Mouse (Mus musculus) cerebellum, adult 2 months (tissue): Measurements from ENCODE around the gene Prmt2. TPM values are rescaled to one million over a fixed set of nuclear protein-coding genes. Genes with fewer than 3 reads are reported as not detected.

Experiments
- DNase-seq, 2 experiments: peaks; one replicate each; pipeline ENCODE4 v3.0.0; 2021
- H3K27ac ChIP-seq: fragments of 200-500 bp; 2 replicates; pipeline ENCODE4 v1.5.1; 2012; ENCODE audit warnings: low read length, control low read depth, inconsistent platforms; ENCODE audit not compliant: insufficient read depth
- H3K27me3 ChIP-seq: fragments of 200-500 bp; 2 replicates; pipeline ENCODE4 v1.6.1; 2012; ENCODE audit warnings: inconsistent platforms, mild to moderate bottlenecking, low read length, moderate library complexity; ENCODE audit not compliant: control insufficient read depth, insufficient read depth
- H3K4me1 ChIP-seq: fragments of 200-500 bp; 2 replicates; pipeline ENCODE4 v1.6.1; 2011; ENCODE audit warnings: low read length; ENCODE audit not compliant: control insufficient read depth, insufficient read depth
- H3K4me3 ChIP-seq: fragments of 200-500 bp; replicated peaks from 2 replicates; pipeline ENCODE3; 2011; ENCODE audit warnings: mild to moderate bottlenecking, low read depth, low read length, control low read depth; ENCODE audit not compliant: insufficient read depth
- CTCF ChIP-seq: fragments of 200-500 bp; IDR thresholded peaks from 2 replicates; pipeline ENCODE4 v1.5.1; 2011; ENCODE audit warnings: low read depth, mild to moderate bottlenecking, control low read depth, low read length, moderate library complexity, borderline replicate concordance; ENCODE audit not compliant: insufficient read depth
- POLR2A ChIP-seq: fragments of 200-500 bp; IDR thresholded peaks from 2 replicates; pipeline ENCODE4 v1.6.1; 2011; ENCODE audit warnings: low read length, control low read depth, borderline replicate concordance; ENCODE audit not compliant: insufficient read depth
- WGBS: fragments of 180-500 bp; shearing (Covaris S2); methylation state at CpG from one replicate; pipeline ENCODE4 v1.1.7; 2018; 5-methylcytosine and 5-hydroxymethylcytosine counted together
- polyA plus RNA-seq: library from polyadenylated mRNA; depleted of rRNA; stranded (reverse); fragments of >200 nt; gene quantifications from 2 replicates; pipeline ENCODE4 v1.2.3, GENCODE M21; 2012; rRNA removed

Gene Prmt2
- polyA plus RNA-seq, 1 experiment, result 81.4 TPM

DNA sequence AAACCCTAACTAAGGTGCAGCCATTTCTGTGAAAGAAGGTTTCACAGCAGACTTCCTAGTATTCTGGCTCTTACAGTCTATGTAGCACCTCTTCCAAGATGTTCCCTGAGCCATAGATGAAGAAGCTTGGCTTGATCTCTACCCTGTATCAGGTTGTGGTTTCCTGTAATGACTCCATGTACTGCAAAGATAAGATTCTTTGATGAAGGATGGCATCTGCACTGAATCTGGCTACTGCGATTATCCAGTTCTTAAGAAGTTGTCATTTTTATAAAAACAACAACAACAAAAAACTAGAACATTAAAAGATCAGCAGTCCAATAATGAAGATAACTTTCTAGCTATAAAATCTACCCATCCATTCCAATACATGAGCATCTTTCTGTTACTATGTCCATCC lies 49.7 kb downstream of the Prmt2 start:
- 95% methylated on average over 1 of the region's 1 CpGs for WGBS
- H3K4me3 ChIP-seq, result no peak overlapping the region
- no peak for DNase-seq
- H3K27ac ChIP-seq, result no peak overlapping the region
- no peaks in the 10 kb centered on the region for H3K27me3 ChIP-seq
- TF ChIP-seq POLR2A (no peak), CTCF (no peak)
- no peaks in the 10 kb centered on the region for H3K4me1 ChIP-seq

DNA sequence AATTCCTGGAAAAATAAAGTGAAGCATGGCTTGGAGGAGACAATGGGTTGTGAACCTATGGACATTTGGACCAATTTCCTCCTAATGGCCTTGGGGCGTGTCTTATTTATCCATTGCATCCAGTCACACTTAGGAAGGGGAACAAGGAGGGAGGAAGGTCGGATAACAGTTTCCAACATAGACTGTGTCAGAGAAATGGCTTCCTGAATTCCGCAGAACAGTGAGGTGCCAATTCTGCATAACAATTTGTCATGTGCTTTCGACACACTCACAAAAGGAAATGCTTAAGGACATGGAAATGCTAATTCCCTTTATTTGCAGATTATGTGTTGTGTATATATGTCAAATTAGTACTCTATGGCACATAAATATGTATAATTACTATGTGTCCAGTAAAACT lies 52.4 kb downstream of the Prmt2 start:
- no peaks in the 10 kb centered on the region for H3K4me1 ChIP-seq
- TF ChIP-seq POLR2A (no peak), CTCF (no peak)
- no peak overlapping the region for H3K27ac ChIP-seq
- WGBS, result 81% methylated on average over 4 of the region's 4 CpGs
- no peak for DNase-seq
- H3K27me3 ChIP-seq, result no peaks in the 10 kb centered on the region
- no peak overlapping the region for H3K4me3 ChIP-seq

DNA sequence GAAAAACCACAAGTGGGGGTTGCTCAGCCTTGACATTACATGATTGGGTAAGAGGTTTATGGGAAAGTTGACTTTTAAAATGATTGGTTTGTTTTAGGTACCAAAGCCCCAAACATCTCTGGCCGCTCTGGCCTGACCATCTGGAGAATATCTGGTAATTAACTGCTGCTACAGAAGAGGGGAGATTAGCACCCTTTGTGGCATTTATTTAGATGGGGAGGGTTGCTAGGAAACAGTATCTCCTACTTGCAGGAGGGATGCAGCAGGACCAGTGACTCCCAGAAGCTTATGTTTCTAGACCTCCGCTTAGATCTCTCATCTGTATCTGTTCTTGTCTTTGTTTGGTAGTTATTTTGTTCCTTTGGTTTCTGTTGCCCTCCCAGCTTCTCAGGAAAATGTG lies 62.8 kb downstream of the Prmt2 start:
- Histone ChIP-seq H3K27ac (no peak overlapping the region), H3K27me3 (no peaks in the 10 kb centered on the region), H3K4me1 (no peaks in the 10 kb centered on the region), H3K4me3 (no peak overlapping the region)
- TF ChIP-seq POLR2A (no peak), CTCF (no peak)
- 62% methylated on average over 2 of the region's 2 CpGs for WGBS
- DNase-seq, result no peak

DNA sequence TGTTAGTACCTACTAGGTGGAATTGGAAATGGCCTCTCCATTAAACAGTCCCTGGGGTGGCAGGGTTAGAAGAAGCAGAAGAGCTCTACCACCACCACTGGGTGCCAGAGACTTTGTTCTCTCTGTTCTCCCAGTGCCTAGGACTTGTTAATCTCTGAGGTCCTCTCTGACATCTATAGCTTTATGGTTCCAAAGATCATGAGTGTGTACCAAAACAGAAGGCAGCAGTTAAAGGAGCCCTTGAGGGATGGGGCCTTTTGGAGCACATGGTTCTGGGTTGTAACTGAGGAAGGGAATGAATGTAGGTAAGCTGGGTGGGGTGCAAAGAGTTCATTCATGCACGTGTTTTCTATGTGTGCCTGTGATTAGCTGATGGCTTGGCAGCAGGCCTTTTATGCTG lies 79.7 kb downstream of the Prmt2 start:
- WGBS, result 79% methylated on average over 1 of the region's 1 CpGs
- Histone ChIP-seq H3K27ac (no peak overlapping the region), H3K27me3 (no peaks in the 10 kb centered on the region), H3K4me3 (no peak overlapping the region), H3K4me1 (peaks cover 2% of the 10 kb centered on the region; the same call in 1 of the 2 replicates)
- TF ChIP-seq CTCF (no peak), POLR2A (no peak)
- DNase-seq, result no peak

DNA sequence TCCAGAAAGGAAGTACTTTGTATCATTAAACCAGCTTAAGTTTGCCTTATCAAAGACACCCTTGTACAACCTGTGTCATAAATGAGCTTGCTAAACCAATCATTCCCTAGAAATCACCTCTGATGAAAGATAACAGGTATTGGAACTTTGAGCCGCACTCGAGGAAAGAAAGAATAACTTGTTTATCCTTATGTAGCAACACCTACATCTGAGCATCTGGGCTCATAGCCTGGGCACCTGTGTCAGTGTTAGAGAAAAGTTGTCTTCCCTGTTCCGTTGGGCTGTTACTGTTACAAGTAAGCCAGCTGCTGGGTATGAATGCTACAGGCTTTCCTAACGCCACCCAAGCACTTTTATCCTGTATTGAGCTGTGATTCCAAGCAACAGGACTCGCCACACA lies 80.1 kb downstream of the Prmt2 start:
- Histone ChIP-seq H3K27me3 (no peaks in the 10 kb centered on the region), H3K27ac (no peak overlapping the region), H3K4me3 (no peak overlapping the region), H3K4me1 (peaks cover 2% of the 10 kb centered on the region; the same call in 1 of the 2 replicates)
- TF ChIP-seq CTCF (no peak), POLR2A (no peak)
- DNase-seq, result no peak
- WGBS, result 81% methylated on average over 5 of the region's 5 CpGs

Other genes starting within 250 kb of the Prmt2 start
- gene Zfp280b, start 205.2 kb downstream of the Prmt2 start, polyA plus RNA-seq, result 17.9 and 18.1 TPM in 2 replicates
- gene Slc5a4b, start 126.9 kb downstream of the Prmt2 start, polyA plus RNA-seq, result not detected in 2 replicates
- not detected in 2 replicates for gene Slc5a4a, start 90.4 kb downstream of the Prmt2 start, polyA plus RNA-seq
- 739 and 790 TPM in 2 replicates for gene S100b, start 16.0 kb upstream of the Prmt2 start, polyA plus RNA-seq
- 68.2 and 80.4 TPM in 2 replicates for gene Dip2a, start 107.4 kb upstream of the Prmt2 start, polyA plus RNA-seq
- gene AC141477.1, start 202.6 kb upstream of the Prmt2 start, polyA plus RNA-seq, result not detected in 2 replicates
- 31.3 and 35.5 TPM in 2 replicates for gene Pcnt, start 204.9 kb upstream of the Prmt2 start, polyA plus RNA-seq
- gene 2610028H24Rik, start 211.2 kb upstream of the Prmt2 start, polyA plus RNA-seq, result not detected in 2 replicates
- 51.5 and 54.4 TPM in 2 replicates for gene Mcm3ap, start 231.1 kb upstream of the Prmt2 start, polyA plus RNA-seq
- 3.7 and 4.2 TPM in 2 replicates for gene Ybey, start 231.2 kb upstream of the Prmt2 start, polyA plus RNA-seq